Mouse (Mus musculus) liver, embryonic 16.5 days (tissue): ENCODE measurements around the gene Vat1. TPM values are rescaled to one million over a fixed set of nuclear protein-coding genes. Genes with fewer than 3 reads are reported as not detected.
"Not testable (repeated sequence)": the region's sequence is repeated elsewhere in the genome, so short reads cannot be mapped to it uniquely, and the experiment has no call there.

ENCODE experiments used
- ATAC-seq: fragments of 200-750 bp; cut with Nextera tagmentation; 2 replicates; pipeline ENCODE4 v1.8.0; 2017; ENCODE audit warnings: low read depth, mild to moderate bottlenecking, moderate number of reproducible peaks, moderate library complexity
- H3K27ac ChIP-seq: fragments of 300-500 bp; sonication (generic); 2 replicates; pipeline ENCODE4 v1.5.1; 2014; ENCODE audit warnings: mild to moderate bottlenecking, low read length
- H3K27me3 ChIP-seq: fragments of 300-500 bp; sonication (generic); 2 replicates; pipeline ENCODE4 v1.6.1; 2014; ENCODE audit warnings: low read depth, low read length, mixed read lengths; ENCODE audit not compliant: control insufficient read depth, insufficient read depth
- H3K36me3 ChIP-seq: fragments of 300-500 bp; sonication (generic); 2 replicates; pipeline ENCODE4 v1.6.1; 2014; ENCODE audit warnings: mild to moderate bottlenecking; ENCODE audit not compliant: control insufficient read depth, insufficient read depth
- H3K4me1 ChIP-seq: fragments of 300-500 bp; sonication (generic); 2 replicates; pipeline ENCODE4 v1.6.1; 2014; ENCODE audit warnings: low read depth, low read length, mixed read lengths; ENCODE audit not compliant: control insufficient read depth
- H3K4me2 ChIP-seq: fragments of 300-500 bp; sonication (generic); 2 replicates; pipeline ENCODE4 v1.6.1; 2014; ENCODE audit warnings: low read depth, low read length, mixed read lengths
- H3K4me3 ChIP-seq: fragments of 300-500 bp; sonication (generic); 2 replicates; pipeline ENCODE4 v1.5.1; 2014; ENCODE audit warnings: low read depth, mild to moderate bottlenecking, low read length
- H3K9ac ChIP-seq: fragments of 300-500 bp; sonication (generic); 2 replicates; pipeline ENCODE4 v1.6.1; 2014; ENCODE audit warnings: low read depth, low read length
- H3K9me3 ChIP-seq: fragments of 300-500 bp; sonication (generic); replicated peaks from 2 replicates; pipeline ENCODE4 v1.6.1; 2016; ENCODE audit warnings: low read length; ENCODE audit not compliant: control insufficient read depth
- WGBS: fragments of 180-500 bp; shearing (Covaris S2); extraction: QIAGEN DNeasy Blood & Tissue Kit; methylation state at CpG from one replicate; pipeline ENCODE4 v1.1.7; 2014; ENCODE audit not compliant: insufficient replicate concordance; 5-methylcytosine and 5-hydroxymethylcytosine counted together
- polyA plus RNA-seq: library from polyadenylated mRNA; unstranded; fragments of >200 nt; fragmentation: Nextera tagmentation; extraction: Ambion mirVana; gene quantifications from 2 replicates; pipeline ENCODE4 v1.2.1, GENCODE M21; 2015

Vat1 gene
- polyA plus RNA-seq, 1 experiment from 2014 or later, result 12.3 TPM

DNA sequence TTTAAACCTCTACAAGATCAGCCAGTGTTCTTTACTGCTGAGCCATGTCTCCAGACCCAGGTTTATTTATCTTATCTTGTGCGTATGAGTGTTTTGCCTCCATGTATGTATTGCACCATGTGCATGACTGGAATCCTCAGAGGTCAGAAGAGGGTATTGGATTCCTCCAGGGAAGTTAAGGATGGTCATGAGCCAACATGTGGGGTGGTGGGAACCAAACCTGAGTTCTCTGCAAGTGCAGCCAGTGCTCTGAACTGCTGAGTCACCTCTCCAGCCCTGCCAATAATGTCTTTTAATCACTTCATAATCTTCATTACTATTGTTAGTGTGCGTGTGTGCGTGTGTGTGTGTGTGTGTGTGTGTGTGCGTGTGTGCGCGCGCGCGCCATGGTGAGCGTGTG is 14.5 kb downstream of the Vat1 start:
- Histone ChIP-seq H3K9ac (no peak overlapping the region), H3K27me3 (no peaks in the 10 kb centered on the region), H3K4me3 (no peak overlapping the region), H3K9me3 (no peaks in the 10 kb centered on the region), H3K4me1 (peaks cover 27% of the 10 kb centered on the region), H3K27ac (no peak overlapping the region), H3K36me3 (no peaks in the 10 kb centered on the region), H3K4me2 (no peak overlapping the region)
- ATAC-seq, result no peak
- WGBS, result 84% methylated on average over 10 of the region's 10 CpGs

DNA sequence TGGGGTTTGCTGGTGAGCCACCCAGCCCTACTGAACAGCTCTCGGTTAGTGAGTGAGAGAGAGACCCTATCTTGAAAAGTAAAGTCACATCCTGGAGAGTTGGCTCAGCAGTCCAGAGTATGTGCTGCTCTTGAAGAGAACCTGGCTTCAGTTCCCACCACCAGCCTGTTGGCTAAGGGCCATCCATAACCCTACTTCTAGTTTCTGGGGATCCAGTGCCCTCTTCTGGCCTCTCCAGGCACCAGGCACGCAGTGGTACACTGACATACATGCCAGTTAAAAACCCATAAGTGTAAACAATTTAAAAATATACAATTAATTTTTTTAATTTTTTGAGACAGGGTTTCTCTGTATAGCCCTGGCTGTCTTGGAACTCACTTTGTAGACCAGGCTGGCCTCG is 15.6 kb downstream of the Vat1 start:
- 77% methylated on average over 3 of the region's 3 CpGs for whole genome bisulfite sequencing
- Histone ChIP-seq H3K4me1 (peaks cover 27% of the 10 kb centered on the region), H3K4me2 (no peak overlapping the region), H3K9ac (no peak overlapping the region), H3K27ac (no peak overlapping the region), H3K36me3 (no peaks in the 10 kb centered on the region), H3K4me3 (no peak overlapping the region), H3K27me3 (no peaks in the 10 kb centered on the region), H3K9me3 (no peaks in the 10 kb centered on the region)
- no peak for ATAC-seq

DNA sequence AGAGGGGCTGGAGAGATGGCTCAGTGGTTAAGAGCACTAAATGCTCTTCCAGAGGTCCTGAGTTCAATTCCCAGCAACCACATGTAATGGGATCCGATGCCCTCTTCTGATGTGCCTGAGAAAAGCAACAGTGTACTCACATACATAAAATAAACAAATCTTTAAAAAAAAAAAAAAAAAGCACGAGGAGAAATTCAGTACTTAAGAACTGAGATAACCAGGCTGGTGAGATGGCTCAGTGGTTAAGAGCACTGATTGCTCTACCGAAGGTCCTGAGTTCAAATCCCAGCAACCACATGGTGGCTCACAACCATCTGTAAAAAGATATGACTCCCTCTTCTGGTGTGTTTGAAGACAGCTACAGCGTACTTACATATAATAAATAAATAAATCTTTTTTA is 16.4 kb downstream of the Vat1 start:
- peak overlapping the region; percentile 86 for H3K4me3 ChIP-seq
- peak overlapping the region; percentile 85; the same call in 1 of the 2 replicates for H3K9ac ChIP-seq
- peak overlapping the region; percentile 67 for H3K4me2 ChIP-seq
- H3K27ac ChIP-seq, result peak overlapping the region; percentile 95
- H3K9me3 ChIP-seq, ATAC-seq, H3K36me3 ChIP-seq, H3K27me3 ChIP-seq: not testable (repeated sequence)
- H3K4me1 ChIP-seq, result peaks cover 29% of the 10 kb centered on the region
- WGBS, result 65% methylated on average over 4 of the region's 4 CpGs

DNA sequence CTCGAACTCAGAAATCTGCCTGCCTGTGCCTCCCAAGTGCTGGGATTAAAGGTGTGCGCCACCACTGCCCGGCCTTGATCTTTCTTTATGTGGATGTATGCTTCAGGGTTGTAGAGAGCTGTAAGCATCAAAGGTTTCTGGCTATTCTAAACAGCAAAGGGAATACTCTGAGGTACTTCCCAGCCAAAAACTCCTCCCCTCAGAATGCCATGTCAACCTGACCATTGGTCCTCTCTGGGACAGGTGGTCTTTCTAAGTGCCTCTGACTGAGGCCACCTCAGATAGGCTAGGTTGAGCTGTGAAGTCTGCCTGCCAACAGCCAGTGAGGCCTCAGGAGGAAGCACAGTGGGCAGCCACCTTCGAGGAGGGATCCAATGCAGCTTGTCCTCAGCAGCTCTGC is 17.1 kb downstream of the Vat1 start:
- Histone ChIP-seq H3K27me3 (no peaks in the 10 kb centered on the region), H3K36me3 (peaks cover 13% of the 10 kb centered on the region), H3K27ac (peak overlapping the region; percentile 95), H3K9ac (peak overlapping the region; percentile 85), H3K4me1 (peaks cover 32% of the 10 kb centered on the region), H3K9me3 (no peaks in the 10 kb centered on the region), H3K4me2 (peak overlapping the region; percentile 67), H3K4me3 (peak overlapping the region; percentile 86)
- peak; percentile 33 for ATAC-seq
- 35% methylated on average over 4 of the region's 4 CpGs for WGBS

GRCm38 (mm10) chr11:101448274-101448746 is 17.7 kb downstream of the Vat1 start, which contains the start of gene Ifi35:
Gene Ifi35, plus strand, starts transcription at chr11:101448407.
- Histone ChIP-seq H3K27me3 (no peaks in the 10 kb centered on the region), H3K36me3 (peaks cover 18% of the 10 kb centered on the region), H3K9me3 (no peaks in the 10 kb centered on the region), H3K4me2 (peak within 1 kb of the TSS; percentile 67), H3K27ac (peak within 1 kb of the TSS; percentile 95), H3K4me1 (peaks cover 37% of the 10 kb centered on the region), H3K4me3 (peak within 1 kb of the TSS; percentile 86), H3K9ac (peak within 1 kb of the TSS; percentile 85)
- ATAC-seq, result peak; percentile 87
- WGBS, result 2% methylated on average over 10 of the region's 10 CpGs

DNA sequence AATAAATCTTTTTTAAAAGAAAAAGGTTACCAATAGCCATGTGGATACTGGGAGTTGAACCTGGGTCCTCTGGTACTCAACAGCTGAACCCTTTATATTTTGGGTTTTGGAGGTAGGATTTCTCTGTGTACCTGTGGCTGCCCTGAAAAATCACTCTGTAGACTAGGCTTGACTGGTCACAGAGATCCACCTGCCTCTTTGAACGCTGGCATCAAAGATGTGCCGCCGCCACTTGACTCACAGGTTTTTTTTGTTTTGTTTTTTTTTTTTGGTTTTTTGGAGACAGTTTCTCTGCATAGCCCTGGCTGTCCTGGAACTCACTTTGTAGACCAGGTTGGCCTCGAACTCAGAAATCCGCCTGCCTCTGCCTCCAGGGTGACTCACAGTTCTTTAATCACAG is 18.2 kb downstream of the Vat1 start:
- ATAC-seq, result no peak
- Histone ChIP-seq H3K9me3 (no peaks in the 10 kb centered on the region), H3K4me2 (peak overlapping the region; percentile 67), H3K9ac (peak overlapping the region; percentile 85; the same call in 1 of the 2 replicates), H3K36me3 (peaks cover 18% of the 10 kb centered on the region), H3K27me3 (no peaks in the 10 kb centered on the region), H3K4me1 (peaks cover 42% of the 10 kb centered on the region), H3K27ac (peak overlapping the region; percentile 95), H3K4me3 (peak overlapping the region; percentile 86)
- WGBS, result 81% methylated on average over 5 of the region's 5 CpGs

DNA sequence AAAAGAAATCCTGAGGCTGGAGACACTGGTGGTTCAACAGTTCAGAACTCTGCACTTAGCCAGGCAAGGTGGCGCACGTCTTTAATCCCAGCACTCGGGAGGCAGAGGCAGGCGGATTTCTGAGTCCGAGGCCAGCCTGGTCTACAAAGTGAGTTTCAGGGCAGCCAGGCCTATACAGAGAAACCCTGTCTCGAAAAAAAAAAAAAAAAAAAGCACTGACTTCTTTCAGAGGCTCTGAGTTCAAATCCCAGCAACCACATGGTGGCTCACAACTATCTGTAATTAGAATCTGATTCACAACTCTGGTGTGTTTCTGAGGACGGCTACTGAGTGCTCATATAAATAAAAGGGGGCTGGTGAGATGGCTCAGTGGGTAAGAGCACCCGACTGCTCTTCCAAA is 19.2 kb downstream of the Vat1 start:
- H3K9ac ChIP-seq, H3K27ac ChIP-seq, H3K27me3 ChIP-seq, H3K4me3 ChIP-seq, H3K9me3 ChIP-seq, ATAC-seq, H3K4me2 ChIP-seq: not testable (repeated sequence)
- WGBS, result 78% methylated on average over 8 of the region's 8 CpGs
- peaks cover 37% of the 10 kb centered on the region for H3K4me1 ChIP-seq
- peaks cover 18% of the 10 kb centered on the region for H3K36me3 ChIP-seq

- Histone ChIP-seq H3K4me2 (no peak overlapping the region), H3K4me3 (no peak overlapping the region), H3K27ac (0 out of 2 replicates have a peak overlapping the region, but pooled peaks have one; percentile 4), H3K4me1 (peaks cover 32% of the 10 kb centered on the region), H3K9ac (no peak overlapping the region), H3K9me3 (no peaks in the 10 kb centered on the region), H3K27me3 (no peaks in the 10 kb centered on the region), H3K36me3 (peaks cover 18% of the 10 kb centered on the region)
- no peak for ATAC-seq
- 71% methylated on average over 1 of the region's 1 CpGs for WGBS
These were observed 19.7 kb downstream of the Vat1 start for GRCm38 (mm10) chr11:101446319-101446718.

- Histone ChIP-seq H3K4me1 (peaks cover 20% of the 10 kb centered on the region), H3K9me3 (no peaks in the 10 kb centered on the region), H3K9ac (peak overlapping the region; percentile 86), H3K27me3 (no peaks in the 10 kb centered on the region), H3K36me3 (peaks cover 18% of the 10 kb centered on the region), H3K4me3 (peak overlapping the region; percentile 87), H3K27ac (peak overlapping the region; percentile 72), H3K4me2 (peak overlapping the region; percentile 72)
- no peak for ATAC-seq
- WGBS, result under 1% methylated on average over 14 of the region's 14 CpGs
These were observed 23.3 kb downstream of the Vat1 start for GRCm38 (mm10) chr11:101442760-101443159.
